Mouse (Mus musculus) liver, embryonic 14.5 days (tissue): ENCODE measurements around the gene Rad51b.

Experiments used
- CTCF ChIP-seq: IDR thresholded peaks from 2 replicates; pipeline ENCODE4 v1.5.1; 2016; ENCODE audit warnings: antibody characterized with exemption, low read depth, control low read depth
- EP300 ChIP-seq: IDR thresholded peaks from 2 replicates; pipeline ENCODE4 v1.6.1; 2016; ENCODE audit warnings: antibody characterized with exemption, low read depth

GRCm38 (mm10) chr12:79642715-79643114, 345.6 kb downstream of the Rad51b start:
- TF ChIP-seq CTCF (no peak), EP300 (no peak)
